Mouse (Mus musculus): ENCODE data around the gene Anxa6. TPM values are rescaled to one million over a fixed set of nuclear protein-coding genes. Genes with fewer than 3 reads are reported as not detected.

The Anxa6 gene
- polyA plus RNA-seq, 1 experiment: 18.9 TPM

- H3K9me3 ChIP-seq: no peaks in the 10 kb centered on the region
- no peak for TF ChIP-seq GATA1 (IDR thresholded peaks at IDR 0.05; ENCODE audit: borderline replicate concordance, low read length)
- no peak for TF ChIP-seq FLI1 (IDR thresholded peaks at IDR 0.05; ENCODE audit: low read length)
- no peak overlapping the region for H3K4me3 ChIP-seq (replicated peaks)
- peaks cover 5% of the 10 kb centered on the region; the same call in 1 of the 2 replicates for H3K4me1 ChIP-seq
- peaks cover 63% of the 10 kb centered on the region for H3K27me3 ChIP-seq (replicated peaks)
- peaks cover 5% of the 10 kb centered on the region for H3K36me3 ChIP-seq (replicated peaks; ENCODE audit: low read length)
Measured at GRCm38 (mm10) chr11:55008230-55008629, 25.0 kb downstream of the Anxa6 start.

GRCm38 (mm10) chr11:55005684-55006083 lies 27.6 kb downstream of the Anxa6 start:
- Histone ChIP-seq H3K4me1 (peaks cover 5% of the 10 kb centered on the region; the same call in 1 of the 2 replicates), H3K36me3 (replicated peaks; ENCODE audit: low read length) (peaks cover 13% of the 10 kb centered on the region), H3K9me3 (peaks cover 5% of the 10 kb centered on the region), H3K4me3 (replicated peaks) (no peak overlapping the region), H3K27me3 (replicated peaks) (peaks cover 60% of the 10 kb centered on the region)
- TF ChIP-seq FLI1 (IDR thresholded peaks at IDR 0.05; ENCODE audit: low read length) (no peak), GATA1 (IDR thresholded peaks at IDR 0.05; ENCODE audit: borderline replicate concordance, low read length) (no peak)

GRCm38 (mm10) chr11:55004970-55005502 lies 28.2 kb downstream of the Anxa6 start:
- peaks cover 13% of the 10 kb centered on the region for H3K36me3 ChIP-seq (replicated peaks; ENCODE audit: low read length)
- H3K4me3 ChIP-seq (replicated peaks): no peak overlapping the region
- peaks cover 5% of the 10 kb centered on the region; the same call in 1 of the 2 replicates for H3K4me1 ChIP-seq
- H3K27me3 ChIP-seq (replicated peaks): peaks cover 55% of the 10 kb centered on the region
- TF ChIP-seq FLI1 (IDR thresholded peaks at IDR 0.05; ENCODE audit: low read length) (no peak), GATA1 (IDR thresholded peaks at IDR 0.05; ENCODE audit: borderline replicate concordance, low read length) (no peak)
- H3K9me3 ChIP-seq: peaks cover 8% of the 10 kb centered on the region

- H3K4me1 ChIP-seq: peaks cover 16% of the 10 kb centered on the region
- H3K4me3 ChIP-seq (replicated peaks): no peak overlapping the region
- peaks cover 8% of the 10 kb centered on the region for H3K9me3 ChIP-seq
- H3K27me3 ChIP-seq (replicated peaks): peaks cover 54% of the 10 kb centered on the region
- peaks cover 8% of the 10 kb centered on the region for H3K36me3 ChIP-seq (replicated peaks; ENCODE audit: low read length)
- TF ChIP-seq GATA1 (IDR thresholded peaks at IDR 0.05; ENCODE audit: borderline replicate concordance, low read length) (no peak), FLI1 (IDR thresholded peaks at IDR 0.05; ENCODE audit: low read length) (no peak)
Measured at GRCm38 (mm10) chr11:54998708-54999107, 34.5 kb downstream of the Anxa6 start.

- peaks cover 8% of the 10 kb centered on the region for H3K9me3 ChIP-seq
- TF ChIP-seq GATA1 (IDR thresholded peaks at IDR 0.05; ENCODE audit: borderline replicate concordance, low read length): no peak
- no peak for TF ChIP-seq FLI1 (IDR thresholded peaks at IDR 0.05; ENCODE audit: low read length)
- peaks cover 16% of the 10 kb centered on the region for H3K4me1 ChIP-seq
- peaks cover 54% of the 10 kb centered on the region for H3K27me3 ChIP-seq (replicated peaks)
- H3K4me3 ChIP-seq (replicated peaks): peak overlapping the region; percentile 59
- peaks cover 8% of the 10 kb centered on the region for H3K36me3 ChIP-seq (replicated peaks; ENCODE audit: low read length)
Measured at GRCm38 (mm10) chr11:54998284-54998683, 35.0 kb downstream of the Anxa6 start.

GRCm38 (mm10) chr11:54996176-54996575 lies 37.1 kb downstream of the Anxa6 start:
- peaks cover 18% of the 10 kb centered on the region for H3K4me1 ChIP-seq
- H3K9me3 ChIP-seq: peaks cover 8% of the 10 kb centered on the region
- no peak overlapping the region for H3K4me3 ChIP-seq (replicated peaks)
- TF ChIP-seq FLI1 (IDR thresholded peaks at IDR 0.05; ENCODE audit: low read length): no peak
- no peak for TF ChIP-seq GATA1 (IDR thresholded peaks at IDR 0.05; ENCODE audit: borderline replicate concordance, low read length)
- peaks cover 4% of the 10 kb centered on the region for H3K36me3 ChIP-seq (replicated peaks; ENCODE audit: low read length)
- peaks cover 57% of the 10 kb centered on the region for H3K27me3 ChIP-seq (replicated peaks)

GRCm38 (mm10) chr11:54989920-54990319 lies 43.3 kb downstream of the Anxa6 start:
- H3K4me1 ChIP-seq: peaks cover 8% of the 10 kb centered on the region
- no peaks in the 10 kb centered on the region for H3K36me3 ChIP-seq (replicated peaks; ENCODE audit: low read length)
- no peak overlapping the region for H3K4me3 ChIP-seq (replicated peaks)
- no peak for TF ChIP-seq FLI1 (IDR thresholded peaks at IDR 0.05; ENCODE audit: low read length)
- TF ChIP-seq GATA1 (IDR thresholded peaks at IDR 0.05; ENCODE audit: borderline replicate concordance, low read length): no peak
- H3K27me3 ChIP-seq (replicated peaks): peaks cover 33% of the 10 kb centered on the region
- H3K9me3 ChIP-seq: no peaks in the 10 kb centered on the region

- Histone ChIP-seq H3K9me3 (no peaks in the 10 kb centered on the region), H3K4me1 (peaks cover 16% of the 10 kb centered on the region), H3K27me3 (replicated peaks) (peaks cover 26% of the 10 kb centered on the region), H3K36me3 (replicated peaks; ENCODE audit: low read length) (no peaks in the 10 kb centered on the region), H3K4me3 (replicated peaks) (no peak overlapping the region)
- TF ChIP-seq FLI1 (IDR thresholded peaks at IDR 0.05; ENCODE audit: low read length): no peak
Measured at GRCm38 (mm10) chr11:54988754-54989349, 44.4 kb downstream of the Anxa6 start.

- Histone ChIP-seq H3K4me3 (replicated peaks) (no peak overlapping the region), H3K36me3 (replicated peaks; ENCODE audit: low read length) (no peaks in the 10 kb centered on the region), H3K4me1 (peaks cover 22% of the 10 kb centered on the region), H3K9me3 (no peaks in the 10 kb centered on the region), H3K27me3 (replicated peaks) (peaks cover 24% of the 10 kb centered on the region)
- TF ChIP-seq FLI1 (IDR thresholded peaks at IDR 0.05; ENCODE audit: low read length) (no peak), GATA1 (IDR thresholded peaks at IDR 0.05; ENCODE audit: borderline replicate concordance, low read length) (no peak)
Measured at GRCm38 (mm10) chr11:54987974-54988373, 45.3 kb downstream of the Anxa6 start.

GRCm38 (mm10) chr11:54985086-54985485 lies 48.2 kb downstream of the Anxa6 start:
- peaks cover 12% of the 10 kb centered on the region for H3K27me3 ChIP-seq (replicated peaks)
- TF ChIP-seq FLI1 (IDR thresholded peaks at IDR 0.05; ENCODE audit: low read length): no peak
- no peak for TF ChIP-seq GATA1 (IDR thresholded peaks at IDR 0.05; ENCODE audit: borderline replicate concordance, low read length)
- no peaks in the 10 kb centered on the region for H3K9me3 ChIP-seq
- H3K4me1 ChIP-seq: peaks cover 20% of the 10 kb centered on the region
- peaks cover 8% of the 10 kb centered on the region for H3K36me3 ChIP-seq (replicated peaks; ENCODE audit: low read length)
- H3K4me3 ChIP-seq (replicated peaks): no peak overlapping the region

Measured in megakaryocyte, embryonic 14.5 days (primary cell).